Mouse (Mus musculus) spleen, adult 2 months (tissue): ENCODE data around the gene Snd1.

Experiments used
- CTCF ChIP-seq: fragments of 200-500 bp; IDR thresholded peaks from 2 replicates; pipeline ENCODE4 v1.5.1; 2011; ENCODE audit warnings: mild to moderate bottlenecking, inconsistent platforms; ENCODE audit not compliant: insufficient read depth, insufficient read length, insufficient replicate concordance; ENCODE audit errors: extremely low read depth
- POLR2A ChIP-seq: fragments of 200-500 bp; IDR thresholded peaks from 2 replicates; pipeline ENCODE4 v1.6.1; 2011; ENCODE audit warnings: low read depth, low read length, inconsistent platforms

- TF ChIP-seq CTCF = no peak
- no peak for TF ChIP-seq POLR2A
Measured at GRCm38 (mm10) chr6:28490612-28491011, 15.7 kb downstream of the Snd1 start.
